In genomic region chr8:78510094-78510493, GRCm38 (mm10) we compare ENCODE assay signal across 8 mouse cellular contexts. TPM values are rescaled to one million over a fixed set of nuclear protein-coding genes. Genes with fewer than 3 reads are reported as not detected.
DNase-seq lines count a peak whose midpoint lies in the region; ATAC-seq lines count a peak whose summit lies in the region.

No protein-coding gene starts in this region.

- intact Hi-C loops in heart, postnatal 25 days (cut with DNase I) = loop anchor here (5.0 kb wide), 2 partner anchors 117 to 137 kb away; no protein-coding TSS in a partner anchor

- H3K9me3 ChIP-seq in heart, embryonic 11.5 days (replicated peaks; ENCODE audit: control insufficient read depth, low read length) = no peaks in the 10 kb centered on the region
- no peaks in the 10 kb centered on the region for H3K9me3 ChIP-seq in liver, embryonic 12.5 days (replicated peaks)
- H3K9me3 ChIP-seq in neural tube, embryonic 15.5 days (replicated peaks) = no peaks in the 10 kb centered on the region

- WGBS in heart, embryonic 11.5 days (ENCODE audit: insufficient replicate concordance) = under 1% methylated on average over 11 of the region's 11 CpGs
- under 1% methylated on average over 11 of the region's 11 CpGs for WGBS in liver, embryonic 12.5 days (ENCODE audit: insufficient replicate concordance)
- under 1% methylated on average over 11 of the region's 11 CpGs for WGBS in neural tube, embryonic 15.5 days

- no peaks in the 10 kb centered on the region for H3K27me3 ChIP-seq in heart, embryonic 11.5 days (ENCODE audit: control insufficient read depth, insufficient read depth, low read length)
- no peaks in the 10 kb centered on the region for H3K27me3 ChIP-seq in liver, embryonic 12.5 days (replicated peaks)
- no peaks in the 10 kb centered on the region for H3K27me3 ChIP-seq in neural tube, embryonic 15.5 days (replicated peaks)

- peak overlapping the region; percentile 96 for H3K4me2 ChIP-seq in heart, embryonic 11.5 days
- H3K4me2 ChIP-seq in liver, embryonic 12.5 days = peak overlapping the region; percentile 91
- H3K4me2 ChIP-seq in neural tube, embryonic 15.5 days = peak overlapping the region; percentile 93

- DNase-seq in heart, postnatal 25 days (ENCODE audit: low spot score) = no peak
- DNase-seq in embryo, embryonic 11 days = peak; percentile 46
- DNase-seq in cerebellum, postnatal 4 days (ENCODE audit: low spot score in 2 of 2) = no peak
- no peak for DNase-seq in right cerebral cortex, postnatal 25 days

- H3K27ac ChIP-seq in heart, embryonic 11.5 days (ENCODE audit: low read depth, low read length) = peak overlapping the region; percentile 95; the same call in 1 of the 2 replicates
- peak overlapping the region; percentile 93 for H3K27ac ChIP-seq in liver, embryonic 12.5 days
- H3K27ac ChIP-seq in neural tube, embryonic 15.5 days (replicated peaks) = peak overlapping the region; percentile 100

- H3K4me3 ChIP-seq in heart, embryonic 11.5 days (ENCODE audit: low read depth, low read length) = peak overlapping the region; percentile 93
- peak overlapping the region; percentile 90 for H3K4me3 ChIP-seq in liver, embryonic 12.5 days
- H3K4me3 ChIP-seq in neural tube, embryonic 15.5 days (replicated peaks) = peak overlapping the region; percentile 92

- H3K36me3 ChIP-seq in heart, embryonic 11.5 days (ENCODE audit: control insufficient read depth, insufficient read depth, low read length) = no peaks in the 10 kb centered on the region
- peaks cover 10% of the 10 kb centered on the region for H3K36me3 ChIP-seq in liver, embryonic 12.5 days
- peaks cover 5% of the 10 kb centered on the region for H3K36me3 ChIP-seq in neural tube, embryonic 15.5 days

- peaks cover 9% of the 10 kb centered on the region for H3K4me1 ChIP-seq in heart, embryonic 11.5 days (ENCODE audit: control insufficient read depth, insufficient read depth, low read length)
- H3K4me1 ChIP-seq in liver, embryonic 12.5 days = peaks cover 23% of the 10 kb centered on the region
- peaks cover 22% of the 10 kb centered on the region for H3K4me1 ChIP-seq in neural tube, embryonic 15.5 days

- H3K9ac ChIP-seq in heart, embryonic 11.5 days (ENCODE audit: low read depth, low read length) = peak overlapping the region; percentile 97
- peak overlapping the region; percentile 96 for H3K9ac ChIP-seq in liver, embryonic 12.5 days
- peak overlapping the region; percentile 93 for H3K9ac ChIP-seq in neural tube, embryonic 15.5 days (replicated peaks)

- no peak for ATAC-seq in heart, embryonic 11.5 days (replicated peaks; ENCODE audit: insufficient number of reproducible peaks, low FRiP score, low TSS enrichment)
- peak; percentile 12 to 34; a peak in 2 of 4 replicates for ATAC-seq in hematopoietic stem cell, adult 5-6 weeks (replicated peaks in 1 of 2; ENCODE audit: insufficient read depth in 1 of 2, low FRiP score in 2 of 2, low TSS enrichment in 1 of 2, low read depth in 1 of 2, poor library complexity in 2 of 2, severe bottlenecking in 2 of 2)
- ATAC-seq in liver, embryonic 12.5 days = 0 out of 2 replicates have a peak, but pooled peaks have one; percentile 14
- no peak for ATAC-seq in neural tube, embryonic 15.5 days (ENCODE audit: low FRiP score)

RNA-seq across cellular contexts. Expression of gene Slc10a7, which starts 0.9 kb away (rescaled TPM):
- polyA plus RNA-seq in heart, embryonic 11.5 days (2014; fragmentation: Nextera tagmentation; extraction: Ambion mirVana) = 7.7 and 8.9 TPM in 2 replicates
- 1 to 10 TPM; 4.4 to 5.7 TPM for total RNA-seq in heart, postnatal 25 days (2021)
- 16.4 and 17.7 TPM in 2 replicates for total RNA-seq in hematopoietic stem cell, adult 5-6 weeks (2017)
- polyA plus RNA-seq in liver, embryonic 12.5 days (2016; fragmentation: Nextera tagmentation; extraction: Ambion mirVana) = 8.8 and 9.1 TPM in 2 replicates
- polyA plus RNA-seq in neural tube, embryonic 15.5 days (2015; fragmentation: Nextera tagmentation; extraction: Ambion mirVana) = 10.2 and 10.7 TPM in 2 replicates

RNA-seq across cellular contexts. Expression of gene Rbmxl1, which starts 1.4 kb away (rescaled TPM):
- polyA plus RNA-seq in heart, embryonic 11.5 days (2014; fragmentation: Nextera tagmentation; extraction: Ambion mirVana) = 186 and 194 TPM in 2 replicates
- total RNA-seq in heart, postnatal 25 days (2021) = 10 to 100 TPM; 18.2 to 20.1 TPM
- total RNA-seq in hematopoietic stem cell, adult 5-6 weeks (2017) = 153 and 167 TPM in 2 replicates
- 168 and 171 TPM in 2 replicates for polyA plus RNA-seq in liver, embryonic 12.5 days (2016; fragmentation: Nextera tagmentation; extraction: Ambion mirVana)
- polyA plus RNA-seq in neural tube, embryonic 15.5 days (2015; fragmentation: Nextera tagmentation; extraction: Ambion mirVana) = 173 and 192 TPM in 2 replicates

Comparison
In these comparisons a context has a peak if more than half of its experiments do, and no peak if none do; other contexts are left out.
1. ATAC-seq: peak in hematopoietic stem cell, adult 5-6 weeks (2 of 2) and liver, embryonic 12.5 days (single experiment); none in heart, embryonic 11.5 days (single experiment) and neural tube, embryonic 15.5 days (single experiment).
2. Peak in every context shown above with its lines, with median percentiles within 50 percentile points of each other: H3K27ac ChIP-seq, H3K4me2 ChIP-seq, H3K4me3 ChIP-seq and H3K9ac ChIP-seq.